Mouse (Mus musculus) E14TG2a.4 (cell line): Measurements from ENCODE around the gene Trpm4.
A peak's percentile ranks its signal among the peaks of the same experiment; 100 is the strongest.
"Not testable (repeated sequence)": the region's sequence is repeated elsewhere in the genome, so short reads cannot be mapped to it uniquely, and the experiment has no call there.

ENCODE experiments used
- H3K27me3 ChIP-seq: 2 replicates; pipeline ENCODE4 v1.6.1; 2014; ENCODE audit warnings: low read length, control low read depth; ENCODE audit not compliant: insufficient read depth
- H3K36me3 ChIP-seq: 2 replicates; pipeline ENCODE4 v1.6.1; 2014; ENCODE audit warnings: low read length, control low read depth; ENCODE audit not compliant: insufficient read depth
- H3K4me1 ChIP-seq: replicated peaks from 2 replicates; pipeline ENCODE4 v1.6.1; 2014; ENCODE audit warnings: low read depth, low read length, control low read depth
- H3K4me3 ChIP-seq: replicated peaks from 2 replicates; pipeline ENCODE4 v1.5.1; 2014; ENCODE audit warnings: mild to moderate bottlenecking, low read length
- H3K9me3 ChIP-seq: 2 replicates; pipeline ENCODE4 v1.6.1; 2014; ENCODE audit warnings: low read length, control low read depth
- CTCF ChIP-seq: conservative IDR thresholded peaks from 2 replicates; pipeline ENCODE4 v1.5.1; 2014; ENCODE audit warnings: low read length
- NANOG ChIP-seq: IDR thresholded peaks from 2 replicates; pipeline ENCODE4 v1.6.1; 2014; ENCODE audit warnings: borderline replicate concordance, low read length, mixed read lengths
- POU5F1 ChIP-seq: IDR thresholded peaks from 2 replicates; pipeline ENCODE4 v1.6.1; 2014; ENCODE audit warnings: low read length, borderline replicate concordance

Gene Trpm4

DNA sequence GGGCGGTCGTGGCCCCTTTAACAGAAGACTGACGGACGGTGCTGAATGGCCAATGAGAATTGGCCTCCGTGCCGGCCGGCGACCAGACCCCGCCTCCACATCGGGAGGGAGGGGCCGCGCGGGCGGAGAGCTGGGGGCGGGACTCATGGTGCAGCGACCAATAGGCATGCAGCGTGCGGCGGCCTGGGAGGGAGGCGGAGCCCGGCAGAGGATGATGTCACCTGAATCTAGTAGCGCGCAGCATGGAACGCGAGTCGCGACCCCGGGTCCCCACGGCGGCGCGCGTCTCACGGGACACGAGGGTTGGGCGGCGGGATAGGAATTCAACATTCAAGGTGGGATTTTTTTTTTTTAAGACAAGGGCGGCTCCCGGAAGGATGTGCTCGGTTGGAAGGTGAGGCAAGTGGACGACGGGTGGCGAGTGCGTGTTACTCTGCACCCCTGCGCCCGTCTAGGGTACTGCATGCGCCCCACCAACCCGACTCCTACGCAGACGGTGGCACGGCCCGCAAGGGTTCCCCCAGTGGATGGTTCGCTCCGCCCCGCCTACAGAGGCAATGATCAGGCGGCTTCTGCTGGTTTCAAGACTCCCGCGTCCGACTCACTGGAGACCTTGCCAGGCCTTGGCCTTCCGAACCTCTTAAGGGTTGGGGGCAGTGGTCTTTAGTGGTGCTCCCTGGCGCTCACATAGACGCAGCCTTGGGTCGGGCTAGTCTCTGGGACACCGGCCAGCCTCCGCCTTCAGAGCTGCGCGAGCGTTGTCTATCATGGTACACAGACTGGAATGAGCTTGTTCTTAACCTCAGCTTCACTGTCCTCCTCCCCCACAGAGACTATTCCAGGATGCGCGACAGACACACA lies 33.7 kb upstream of the Trpm4 start:
- no peak for TF ChIP-seq NANOG
- peak; percentile 70 for TF ChIP-seq CTCF
- no peak for TF ChIP-seq POU5F1

DNA sequence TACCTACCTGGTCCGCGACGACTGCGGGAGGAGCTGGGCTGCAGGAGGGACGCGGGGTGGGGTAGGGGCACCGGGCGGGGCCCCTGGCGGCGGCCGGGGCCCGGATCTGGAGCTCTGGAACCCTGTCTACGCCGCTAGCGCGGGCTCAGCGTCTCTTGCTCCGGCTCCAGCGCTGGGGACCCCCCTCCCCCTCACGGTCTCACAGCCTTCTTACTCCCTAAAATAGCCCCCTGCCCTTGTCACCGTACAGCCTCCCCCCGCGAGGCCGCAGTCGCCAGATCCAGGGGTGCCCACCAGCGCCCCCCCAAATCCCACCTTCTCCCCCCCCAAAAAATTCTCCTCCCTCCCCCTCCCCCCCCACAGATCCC lies 33.1 kb upstream of the Trpm4 start, which contains the start of gene Ppfia3:
TSS of gene Ppfia3 (minus strand) at position 368 of the 368 bp plus-strand sequence.
- Histone ChIP-seq H3K27me3 (peaks cover 47% of the 10 kb centered on the region), H3K36me3 (peaks cover 7% of the 10 kb centered on the region; the same call in 1 of the 2 replicates), H3K4me3 (peak within 1 kb of the TSS; percentile 85), H3K9me3 (no peaks in the 10 kb centered on the region), H3K4me1 (peaks cover 61% of the 10 kb centered on the region)
- TF ChIP-seq POU5F1 (no peak), CTCF (no peak), NANOG (no peak)

More for the DNA sequence above, 33.7 kb upstream of the Trpm4 start:
- H3K36me3 ChIP-seq: peaks cover 12% of the 10 kb centered on the region
- peaks cover 59% of the 10 kb centered on the region for H3K4me1 ChIP-seq
- peak overlapping the region; percentile 85 for H3K4me3 ChIP-seq
- H3K27me3 ChIP-seq: peaks cover 43% of the 10 kb centered on the region
- H3K9me3 ChIP-seq: no peaks in the 10 kb centered on the region

DNA sequence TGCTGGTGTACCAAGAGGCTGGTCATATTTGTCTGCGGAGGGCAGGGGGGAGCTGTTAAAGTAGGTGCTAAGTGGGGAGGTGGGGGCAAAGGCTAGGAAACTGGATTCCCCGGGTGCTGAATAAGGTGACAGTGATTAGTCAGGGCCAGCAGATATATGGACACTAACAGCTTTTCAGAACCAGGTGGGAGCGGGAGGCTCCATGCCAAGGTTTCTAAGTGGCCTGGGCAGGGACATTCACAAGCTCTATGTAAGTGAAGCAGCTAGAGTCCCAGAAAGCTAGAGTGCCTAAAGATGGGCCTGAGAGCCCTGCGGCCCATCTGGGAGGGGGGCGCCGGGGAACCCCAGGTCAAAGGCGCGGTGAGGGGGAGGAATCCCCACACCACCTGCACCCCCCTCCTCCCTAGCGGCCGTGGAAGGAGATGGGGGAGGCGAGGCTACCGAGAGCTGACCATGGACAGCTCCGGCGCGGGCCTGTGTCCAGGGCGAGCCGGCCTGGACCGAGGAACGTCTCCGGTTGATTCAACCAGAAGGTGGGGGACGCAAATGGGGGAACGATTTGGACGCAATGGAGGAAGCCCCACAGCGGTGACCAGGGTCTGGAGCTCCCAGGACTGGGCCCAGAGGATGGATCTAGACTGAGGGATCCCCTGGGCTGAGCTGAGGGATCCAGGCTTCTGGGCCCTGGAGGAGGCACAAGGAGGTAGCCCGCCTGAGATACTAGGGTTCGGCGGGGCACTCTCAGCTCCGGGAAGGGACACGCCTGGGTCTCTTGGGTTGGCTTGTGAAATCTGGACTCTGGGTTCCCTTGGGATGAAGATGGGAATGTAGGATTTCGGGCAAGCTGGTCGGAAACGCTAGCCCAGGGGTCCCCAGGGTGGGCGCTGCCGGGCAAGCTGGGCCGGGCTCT lies 32.4 kb upstream of the Trpm4 start:
- Histone ChIP-seq H3K36me3 (peaks cover 4% of the 10 kb centered on the region; the same call in 1 of the 2 replicates), H3K9me3 (no peaks in the 10 kb centered on the region), H3K4me1 (peaks cover 57% of the 10 kb centered on the region), H3K27me3 (peaks cover 47% of the 10 kb centered on the region), H3K4me3 (peak overlapping the region; percentile 85)
- TF ChIP-seq NANOG: no peak
- TF ChIP-seq POU5F1: no peak
- TF ChIP-seq CTCF: no peak

DNA sequence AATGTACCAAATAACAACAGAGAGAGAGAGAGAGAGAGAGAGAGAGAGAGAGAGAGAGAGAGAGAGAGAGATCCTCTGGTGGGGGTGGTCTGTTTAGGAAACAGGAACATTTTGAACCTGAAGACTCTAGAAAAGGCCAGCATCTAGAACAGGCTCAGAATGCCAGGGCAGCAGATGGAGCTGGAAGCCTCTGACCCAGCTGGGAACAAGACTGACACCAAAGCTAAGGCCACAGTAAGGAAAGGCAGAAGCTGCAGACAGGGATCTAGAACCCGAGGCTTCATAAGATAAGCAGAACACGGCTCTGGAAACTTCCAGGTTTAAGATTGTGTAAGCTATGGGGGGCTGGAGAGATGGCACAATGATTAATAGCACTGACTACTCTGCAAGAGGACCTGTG lies 30.4 kb upstream of the Trpm4 start:
- peaks cover 2% of the 10 kb centered on the region; the same call in 1 of the 2 replicates for H3K36me3 ChIP-seq
- H3K4me3 ChIP-seq: no peak overlapping the region
- peaks cover 59% of the 10 kb centered on the region for H3K4me1 ChIP-seq
- no peaks in the 10 kb centered on the region for H3K9me3 ChIP-seq
- TF ChIP-seq CTCF (no peak), POU5F1 (no peak), NANOG (no peak)
- H3K27me3 ChIP-seq: peaks cover 35% of the 10 kb centered on the region

DNA sequence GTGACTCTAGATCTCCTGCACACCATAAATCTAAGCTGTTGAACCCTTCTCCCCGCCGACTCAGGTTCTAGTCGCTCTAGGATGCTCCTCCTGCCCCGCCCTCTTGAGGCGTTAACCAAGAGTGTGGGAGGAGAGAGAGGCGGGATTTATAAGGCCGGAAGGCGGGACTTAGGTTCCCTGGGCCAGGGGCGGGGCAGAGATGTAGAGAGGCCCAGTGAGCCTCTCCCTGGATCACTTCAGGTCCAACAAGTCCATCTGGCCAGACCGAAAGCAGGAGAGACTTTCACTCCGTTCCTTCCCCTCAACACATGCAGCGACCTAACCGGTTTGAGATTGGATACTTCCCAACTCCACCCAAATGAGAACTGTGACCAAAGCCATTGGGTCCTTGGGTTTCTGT lies 29.2 kb upstream of the Trpm4 start:
- TF ChIP-seq POU5F1 (no peak), CTCF (no peak), NANOG (no peak)
- H3K27me3 ChIP-seq: peaks cover 30% of the 10 kb centered on the region
- peak overlapping the region; percentile 88; the same call in 1 of the 2 replicates for H3K4me3 ChIP-seq
- H3K4me1 ChIP-seq: peaks cover 55% of the 10 kb centered on the region
- H3K9me3 ChIP-seq: no peaks in the 10 kb centered on the region
- H3K36me3 ChIP-seq: no peaks in the 10 kb centered on the region

DNA sequence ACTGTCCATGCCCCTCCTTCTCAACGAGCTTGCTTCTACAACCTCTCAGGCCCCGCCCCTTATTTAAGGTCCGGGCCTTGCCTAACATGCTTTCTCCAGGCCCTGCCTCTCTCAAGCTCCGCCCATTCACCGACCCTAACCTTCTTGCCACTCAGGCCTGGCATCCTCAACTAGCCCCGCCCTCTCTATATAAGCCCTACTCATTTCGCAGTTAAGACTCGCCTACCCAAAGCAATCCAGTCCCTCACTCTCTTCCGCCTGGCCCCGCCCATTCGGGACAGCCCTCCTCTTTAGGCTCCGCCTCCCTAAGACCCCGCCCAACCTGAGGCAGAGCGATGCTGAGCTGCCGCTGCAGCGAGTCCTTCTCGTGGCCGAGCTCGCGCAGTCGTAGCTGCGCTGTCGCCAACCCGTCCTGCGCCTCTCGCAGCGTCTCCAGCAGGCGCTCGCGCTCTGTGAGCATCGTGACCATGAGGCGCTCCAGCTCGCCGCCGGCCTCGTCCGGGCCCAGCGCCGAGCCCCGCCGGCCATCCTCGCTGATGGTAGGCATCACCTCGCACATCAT lies 27.7 kb upstream of the Trpm4 start:
- TF ChIP-seq POU5F1: no peak
- no peak for TF ChIP-seq CTCF
- no peak for TF ChIP-seq NANOG
- Histone ChIP-seq H3K36me3 (peaks cover 5% of the 10 kb centered on the region), H3K27me3 (peaks cover 29% of the 10 kb centered on the region), H3K4me3 (peak overlapping the region; percentile 88), H3K9me3 (no peaks in the 10 kb centered on the region), H3K4me1 (peaks cover 61% of the 10 kb centered on the region)

DNA sequence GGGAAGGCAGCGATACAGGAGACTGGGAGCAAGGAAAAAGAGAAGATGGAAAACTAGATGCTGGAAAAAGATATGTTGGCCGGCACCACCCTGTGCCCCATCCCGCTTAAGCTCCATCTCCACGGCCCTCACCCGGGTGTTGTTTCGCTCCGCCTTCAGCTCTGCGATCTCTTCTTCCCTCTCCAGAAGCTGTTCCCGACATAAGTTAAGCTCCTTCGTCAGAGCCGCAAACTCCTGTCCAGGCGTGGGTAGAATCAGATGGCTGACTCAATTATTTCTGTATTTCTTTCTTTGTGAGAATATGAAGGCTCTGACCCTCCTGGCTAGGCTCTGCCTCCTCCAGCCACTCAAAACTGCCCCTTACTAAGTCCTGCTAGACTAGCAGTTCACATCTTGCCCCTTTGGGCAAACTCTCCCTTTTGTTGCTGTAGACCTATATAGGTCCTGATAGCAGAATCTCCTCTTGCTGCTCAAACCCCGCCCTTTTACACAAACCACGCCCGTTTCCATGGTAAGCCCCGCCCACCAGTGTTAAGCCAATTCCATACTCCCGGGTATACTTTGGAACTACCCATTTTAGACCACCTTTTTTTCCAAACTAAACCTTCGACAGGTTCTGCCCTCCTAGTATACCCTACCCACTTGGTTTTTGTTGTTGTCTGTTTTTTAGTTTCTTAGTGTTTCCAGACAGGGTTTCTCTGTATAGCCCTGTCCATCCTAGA lies 27.0 kb upstream of the Trpm4 start:
- TF ChIP-seq NANOG: no peak
- no peak for TF ChIP-seq POU5F1
- TF ChIP-seq CTCF: no peak
- peak overlapping the region; percentile 61 for H3K4me3 ChIP-seq
- H3K4me1 ChIP-seq: peaks cover 61% of the 10 kb centered on the region

DNA sequence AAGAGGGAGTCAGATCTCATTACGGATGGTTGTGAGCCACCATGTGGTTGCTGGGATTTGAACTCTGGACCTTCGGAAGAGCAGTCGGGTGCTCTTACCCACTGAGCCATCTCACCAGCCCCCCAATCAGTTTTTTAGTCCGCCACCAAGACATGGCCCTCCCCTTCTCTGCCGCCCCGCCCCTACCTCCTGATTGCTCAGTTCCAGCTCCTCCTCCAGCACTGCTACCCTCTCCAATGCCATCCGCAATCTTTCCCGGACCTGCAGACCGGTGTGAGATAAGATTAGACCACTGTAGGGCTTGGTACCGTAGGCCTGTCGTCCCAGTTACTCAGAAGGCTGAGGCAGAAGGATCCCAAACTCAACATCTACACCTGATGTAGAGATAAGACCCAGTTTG lies 25.5 kb upstream of the Trpm4 start:
- H3K27me3 ChIP-seq, H3K9me3 ChIP-seq: not testable (repeated sequence)
- peak overlapping the region; percentile 54 for H3K4me3 ChIP-seq
- H3K36me3 ChIP-seq: peaks cover 15% of the 10 kb centered on the region
- peaks cover 72% of the 10 kb centered on the region for H3K4me1 ChIP-seq

More for the DNA sequence above, 27.0 kb upstream of the Trpm4 start:
- peaks cover 8% of the 10 kb centered on the region for H3K36me3 ChIP-seq
- no peaks in the 10 kb centered on the region for H3K9me3 ChIP-seq
- peaks cover 22% of the 10 kb centered on the region for H3K27me3 ChIP-seq
